Mouse (Mus musculus) CH12.LX (cell line): Measurements from ENCODE around the gene Hspa1l.
"Not testable (repeated sequence)": the region's sequence is repeated elsewhere in the genome, so short reads cannot be mapped to it uniquely, and the experiment has no call there.

Experiments used
- CTCF ChIP-seq, 2 experiments: IDR thresholded peaks in 1 of 2; conservative IDR thresholded peaks in 1 of 2; 2 replicates each; pipeline ENCODE4 v1.5.1; 2011 to 2012; ENCODE audit warnings: low read depth in 2 of 2, low read length in 2 of 2, improper control_type of control experiment in 1 of 2, inconsistent platforms in 1 of 2, mild to moderate bottlenecking in 1 of 2, moderate library complexity in 1 of 2
- E2F4 ChIP-seq: IDR thresholded peaks from 2 replicates; pipeline ENCODE4 v1.6.1; 2011; ENCODE audit warnings: low read depth, low read length, improper control_type of control experiment; ENCODE audit not compliant: insufficient replicate concordance
- GABPA ChIP-seq: IDR thresholded peaks from 2 replicates; pipeline ENCODE4 v1.6.1; 2012; ENCODE audit warnings: low read depth, low read length, improper control_type of control experiment, inconsistent platforms; ENCODE audit not compliant: insufficient replicate concordance
- MAFK ChIP-seq: IDR thresholded peaks from 2 replicates; pipeline ENCODE4 v1.6.1; 2011; ENCODE audit warnings: low read length, improper control_type of control experiment; ENCODE audit not compliant: insufficient replicate concordance
- NRF1 ChIP-seq: IDR thresholded peaks from 2 replicates; pipeline ENCODE4 v1.6.1; 2014; ENCODE audit warnings: low read depth, mild to moderate bottlenecking, inconsistent platforms, low read length, improper control_type of control experiment, moderate library complexity
- PAX5 ChIP-seq: IDR thresholded peaks from 2 replicates; pipeline ENCODE4 v1.6.1; 2012; ENCODE audit warnings: low read length, inconsistent platforms, mixed read lengths
- POLR2AphosphoS2 ChIP-seq: IDR thresholded peaks from 2 replicates; pipeline ENCODE4 v1.6.1; 2011; ENCODE audit warnings: low read depth, low read length, improper control_type of control experiment
- TCF12 ChIP-seq: IDR thresholded peaks from 2 replicates; pipeline ENCODE4 v1.6.1; 2014; ENCODE audit warnings: low read depth, mild to moderate bottlenecking, inconsistent platforms, low read length, improper control_type of control experiment
- USF1 ChIP-seq: IDR thresholded peaks from 2 replicates; pipeline ENCODE4 v1.6.1; 2014; ENCODE audit warnings: low read depth, mild to moderate bottlenecking, inconsistent platforms, low read length, improper control_type of control experiment
- ZC3H11A ChIP-seq: IDR thresholded peaks from 2 replicates; pipeline ENCODE4 v1.6.1; 2012; ENCODE audit warnings: low read depth, mild to moderate bottlenecking, inconsistent platforms, low read length, improper control_type of control experiment

DNA sequence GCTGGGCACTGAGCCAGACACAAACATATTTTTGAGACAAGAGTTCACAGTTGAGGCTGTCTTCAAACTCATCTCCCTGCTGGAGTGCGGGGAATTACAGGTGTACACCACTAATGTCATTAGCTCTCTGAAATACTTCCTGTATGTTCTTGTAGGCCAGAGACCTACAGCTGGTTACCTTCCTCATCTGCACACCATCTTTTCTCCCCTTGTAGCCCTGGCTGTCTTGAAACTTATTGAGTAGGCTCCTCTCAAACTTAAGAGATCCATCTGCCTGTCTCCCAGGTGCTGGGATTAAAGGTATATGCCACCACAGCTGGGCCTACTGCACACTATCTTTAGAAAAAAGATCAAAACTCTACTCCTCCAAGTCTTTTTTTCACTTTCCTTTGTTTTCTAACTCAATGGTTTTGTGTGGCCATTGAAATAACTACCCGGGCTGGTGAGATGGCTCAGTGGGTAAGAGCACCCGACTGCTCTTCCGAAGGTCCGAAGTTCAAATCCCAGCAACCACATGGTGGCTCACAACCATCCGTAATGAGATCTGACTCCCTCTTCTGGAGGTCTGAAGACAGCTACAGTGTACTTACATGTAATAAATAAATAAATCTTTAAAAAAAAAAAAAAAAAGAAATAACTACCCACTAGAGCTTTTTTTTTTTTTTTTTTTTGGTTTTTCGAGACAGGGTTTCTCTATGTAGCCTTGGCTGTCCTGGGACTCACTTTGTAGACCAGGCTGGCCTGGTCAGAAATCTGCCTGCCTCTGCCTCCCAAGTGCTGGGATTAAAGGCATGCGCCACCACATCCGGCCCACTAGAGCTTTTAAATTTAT is 23.6 kb upstream of the Hspa1l start:
- TF ChIP-seq CTCF (conservative IDR thresholded peaks at IDR 0.05 in 1 of 2, IDR thresholded peaks at IDR 0.05 in 1 of 2; ENCODE audit: low read depth in 2 of 2, low read length in 2 of 2): peak in 1 of 2 experiments; percentile 13; a peak in 1 of 4 replicates
- TF ChIP-seq POLR2AphosphoS2: peak; percentile 96
- not testable (repeated sequence) for TF ChIP-seq USF1, ZC3H11A, MAFK, NRF1, E2F4, TCF12, PAX5, GABPA
